Mouse (Mus musculus): ENCODE data around the gene Btf3l4. TPM values are rescaled to one million over a fixed set of nuclear protein-coding genes. Genes with fewer than 3 reads are reported as not detected.

Btf3l4 gene
- polyA plus RNA-seq, 1 experiment from 2014 or later, result 169 TPM

DNA sequence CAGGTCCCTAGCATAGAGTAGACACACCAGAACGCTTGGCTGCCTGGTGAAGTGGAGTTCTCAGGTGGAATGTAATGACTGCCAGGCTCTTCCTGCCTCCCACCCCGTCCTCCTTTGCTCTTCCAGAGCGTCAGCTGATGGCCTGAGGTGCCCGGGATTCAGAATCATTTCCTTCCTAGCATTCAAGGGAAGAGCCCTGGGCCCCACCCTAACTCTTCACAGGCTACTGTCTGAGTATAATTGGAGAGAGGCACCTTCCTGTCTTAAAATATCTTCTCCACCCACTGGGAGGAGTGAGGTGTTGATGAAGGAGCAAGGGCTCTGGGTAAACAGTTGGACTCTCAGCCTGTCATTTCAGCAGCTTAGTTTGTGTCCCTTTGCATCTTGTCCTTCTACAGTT is 36.7 kb downstream of the Btf3l4 start:
- 50% methylated on average over 4 of the region's 4 CpGs for WGBS
- no peak overlapping the region for H3K9ac ChIP-seq (ENCODE audit: low read length)
- no peaks in the 10 kb centered on the region for H3K9me3 ChIP-seq (ENCODE audit: control insufficient read depth, low read length)
- H3K4me3 ChIP-seq (ENCODE audit: low read depth, low read length), result no peak overlapping the region
- no peaks in the 10 kb centered on the region for H3K27me3 ChIP-seq (replicated peaks; ENCODE audit: control insufficient read depth, insufficient read depth, low read length)
- no peak for DNase-seq (ENCODE audit: low spot score)
- no peak for ATAC-seq (replicated peaks; ENCODE audit: low FRiP score, low TSS enrichment, low read depth)
- H3K27ac ChIP-seq (ENCODE audit: low read depth), result no peak overlapping the region
- no peak overlapping the region for H3K4me2 ChIP-seq (ENCODE audit: low read length)
- no peaks in the 10 kb centered on the region for H3K36me3 ChIP-seq (ENCODE audit: control insufficient read depth, insufficient read depth, low read length)
- peaks cover 6% of the 10 kb centered on the region for H3K4me1 ChIP-seq (replicated peaks; ENCODE audit: control insufficient read depth, insufficient read depth, low read length)

DNA sequence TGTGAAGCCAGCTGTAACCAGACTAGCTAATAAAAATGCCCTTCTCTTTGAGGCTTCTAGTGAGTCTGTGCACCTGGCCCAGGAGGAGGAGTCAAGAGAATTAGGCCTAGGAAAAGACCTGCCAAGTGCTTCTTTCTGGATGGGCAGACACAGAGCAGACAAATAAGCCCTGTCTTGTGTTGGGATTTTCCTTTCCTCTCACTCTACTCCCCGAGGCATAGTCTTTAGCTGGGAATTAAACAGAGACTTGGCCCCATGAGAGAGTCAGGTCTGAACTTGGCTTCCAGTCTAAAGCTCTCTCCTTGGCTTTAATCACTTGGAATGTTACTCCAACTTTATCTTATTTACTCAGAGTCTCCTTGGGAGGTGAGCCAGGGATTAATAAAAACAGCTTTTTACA is 39.5 kb downstream of the Btf3l4 start:
- WGBS, result 55% methylated on average over 1 of the region's 1 CpGs
- no peak overlapping the region for H3K4me2 ChIP-seq (ENCODE audit: low read length)
- DNase-seq (ENCODE audit: low spot score) (no peak), ATAC-seq (replicated peaks; ENCODE audit: low FRiP score, low TSS enrichment, low read depth) (no peak)
- H3K9ac ChIP-seq (ENCODE audit: low read length), result no peak overlapping the region
- no peaks in the 10 kb centered on the region for H3K36me3 ChIP-seq (ENCODE audit: control insufficient read depth, insufficient read depth, low read length)
- no peaks in the 10 kb centered on the region for H3K9me3 ChIP-seq (ENCODE audit: control insufficient read depth, low read length)
- H3K27me3 ChIP-seq (replicated peaks; ENCODE audit: control insufficient read depth, insufficient read depth, low read length), result no peaks in the 10 kb centered on the region
- H3K4me3 ChIP-seq (ENCODE audit: low read depth, low read length), result no peak overlapping the region
- no peak overlapping the region for H3K27ac ChIP-seq (ENCODE audit: low read depth)
- H3K4me1 ChIP-seq (replicated peaks; ENCODE audit: control insufficient read depth, insufficient read depth, low read length), result no peaks in the 10 kb centered on the region

DNA sequence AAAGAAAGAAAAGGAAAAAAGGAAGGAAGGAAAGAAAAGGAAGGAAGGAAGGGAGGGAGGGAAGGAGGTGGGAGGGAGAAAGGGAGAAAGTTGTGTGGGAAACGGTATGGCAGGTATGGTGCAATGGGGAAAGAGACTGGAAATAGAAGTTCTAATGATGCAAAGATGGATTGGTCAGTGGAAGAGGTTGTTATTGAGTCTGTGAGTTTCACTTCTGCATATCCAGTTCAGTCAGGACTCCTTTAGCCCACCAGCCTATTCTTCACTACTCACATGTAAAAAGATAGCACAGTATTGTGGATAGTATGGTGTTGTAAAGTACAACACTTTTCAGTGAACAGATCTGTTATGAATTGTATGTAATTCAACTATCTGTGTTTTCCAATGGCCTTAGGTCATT is 42.9 kb downstream of the Btf3l4 start:
- H3K27ac ChIP-seq (ENCODE audit: low read depth), result no peak overlapping the region
- 68% methylated on average over 1 of the region's 1 CpGs for WGBS
- no peaks in the 10 kb centered on the region for H3K4me1 ChIP-seq (replicated peaks; ENCODE audit: control insufficient read depth, insufficient read depth, low read length)
- no peak overlapping the region for H3K4me3 ChIP-seq (ENCODE audit: low read depth, low read length)
- H3K9ac ChIP-seq (ENCODE audit: low read length), result no peak overlapping the region
- H3K27me3 ChIP-seq (replicated peaks; ENCODE audit: control insufficient read depth, insufficient read depth, low read length), result no peaks in the 10 kb centered on the region
- ATAC-seq (replicated peaks; ENCODE audit: low FRiP score, low TSS enrichment, low read depth) (no peak), DNase-seq (ENCODE audit: low spot score) (no peak)
- no peaks in the 10 kb centered on the region for H3K36me3 ChIP-seq (ENCODE audit: control insufficient read depth, insufficient read depth, low read length)
- H3K9me3 ChIP-seq (ENCODE audit: control insufficient read depth, low read length), result no peaks in the 10 kb centered on the region
- no peak overlapping the region for H3K4me2 ChIP-seq (ENCODE audit: low read length)

DNA sequence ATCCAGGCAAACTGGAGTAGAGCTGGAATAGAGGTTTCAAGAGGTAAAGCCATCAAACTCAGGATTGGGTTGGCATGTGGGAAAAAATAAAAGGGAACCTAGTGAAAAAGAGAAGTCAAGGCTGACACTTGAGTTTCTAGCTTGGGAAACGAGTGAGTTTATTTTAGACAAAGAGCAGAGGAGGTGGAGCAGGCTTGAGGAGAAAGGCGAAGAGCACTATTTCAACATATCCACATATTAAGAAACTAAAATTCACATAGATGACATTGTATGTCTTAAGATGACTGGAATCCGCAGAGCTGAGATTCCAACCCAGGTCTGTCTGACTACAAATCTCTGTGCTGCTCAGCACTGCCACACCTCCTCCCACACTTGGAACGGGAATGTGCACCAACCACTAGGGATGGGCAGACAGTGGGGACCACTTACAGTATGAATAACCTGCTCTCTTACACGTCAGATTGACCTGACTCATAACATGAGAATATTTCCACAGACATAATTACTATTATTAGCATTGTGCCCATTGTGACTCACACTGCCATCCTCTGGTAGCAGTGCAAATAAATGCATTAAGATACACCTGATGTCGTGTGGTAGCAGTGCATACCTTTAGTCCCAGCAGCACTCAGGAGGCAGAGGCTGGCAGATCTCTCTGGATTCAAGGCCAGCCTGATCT is 44.0 kb downstream of the Btf3l4 start:
- no peaks in the 10 kb centered on the region for H3K9me3 ChIP-seq (ENCODE audit: control insufficient read depth, low read length)
- no peak overlapping the region for H3K4me2 ChIP-seq (ENCODE audit: low read length)
- ATAC-seq (replicated peaks; ENCODE audit: low FRiP score, low TSS enrichment, low read depth) (no peak), DNase-seq (ENCODE audit: low spot score) (no peak)
- H3K36me3 ChIP-seq (ENCODE audit: control insufficient read depth, insufficient read depth, low read length), result no peaks in the 10 kb centered on the region
- H3K27ac ChIP-seq (ENCODE audit: low read depth), result no peak overlapping the region
- no peak overlapping the region for H3K4me3 ChIP-seq (ENCODE audit: low read depth, low read length)
- 74% methylated on average over 6 of the region's 6 CpGs for WGBS
- H3K9ac ChIP-seq (ENCODE audit: low read length), result no peak overlapping the region
- no peaks in the 10 kb centered on the region for H3K27me3 ChIP-seq (replicated peaks; ENCODE audit: control insufficient read depth, insufficient read depth, low read length)
- no peaks in the 10 kb centered on the region for H3K4me1 ChIP-seq (replicated peaks; ENCODE audit: control insufficient read depth, insufficient read depth, low read length)

DNA sequence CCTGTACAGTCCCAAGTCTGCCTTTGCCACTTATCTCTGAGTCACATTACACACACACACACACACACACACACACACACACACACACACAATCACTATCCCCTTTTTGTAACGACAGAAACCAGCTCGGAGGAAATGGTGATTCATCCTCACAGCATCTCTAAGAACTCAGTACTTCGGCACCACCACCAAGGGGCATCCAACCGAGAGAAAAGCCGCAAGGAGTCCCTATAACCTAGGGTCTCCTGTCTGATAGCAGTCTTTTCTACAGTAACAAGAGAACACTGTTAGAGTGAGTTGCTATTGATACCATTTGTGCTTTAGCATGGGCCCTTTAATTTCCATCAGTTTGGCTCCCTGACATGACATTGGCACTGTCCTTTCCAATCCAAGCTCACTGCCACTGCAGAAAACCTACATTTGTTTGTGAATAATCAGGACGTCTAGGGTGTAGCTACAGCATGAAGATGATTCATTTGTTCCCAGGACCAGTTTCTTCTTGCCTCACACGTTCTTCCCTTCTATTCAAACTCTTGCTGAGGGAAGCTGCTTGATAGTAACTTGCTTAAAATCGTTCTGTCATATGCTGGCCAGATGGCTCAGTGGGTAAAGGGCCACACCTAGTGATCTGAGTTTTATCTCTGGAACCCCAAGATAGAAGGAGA is 50.9 kb downstream of the Btf3l4 start:
- no peak overlapping the region for H3K4me3 ChIP-seq (ENCODE audit: low read depth, low read length)
- 43% methylated on average over 8 of the region's 8 CpGs for WGBS
- H3K9ac ChIP-seq (ENCODE audit: low read length), result no peak overlapping the region
- no peak overlapping the region for H3K27ac ChIP-seq (ENCODE audit: low read depth)
- H3K4me1 ChIP-seq (replicated peaks; ENCODE audit: control insufficient read depth, insufficient read depth, low read length), result 0 out of 2 replicates have a peak, but pooled peaks cover 2% of the 10 kb centered on the region
- H3K36me3 ChIP-seq (ENCODE audit: control insufficient read depth, insufficient read depth, low read length), result no peaks in the 10 kb centered on the region
- no peaks in the 10 kb centered on the region for H3K9me3 ChIP-seq (ENCODE audit: control insufficient read depth, low read length)
- ATAC-seq (replicated peaks; ENCODE audit: low FRiP score, low TSS enrichment, low read depth) (no peak), DNase-seq (ENCODE audit: low spot score) (no peak)
- H3K27me3 ChIP-seq (replicated peaks; ENCODE audit: control insufficient read depth, insufficient read depth, low read length), result no peaks in the 10 kb centered on the region
- no peak overlapping the region for H3K4me2 ChIP-seq (ENCODE audit: low read length)

DNA sequence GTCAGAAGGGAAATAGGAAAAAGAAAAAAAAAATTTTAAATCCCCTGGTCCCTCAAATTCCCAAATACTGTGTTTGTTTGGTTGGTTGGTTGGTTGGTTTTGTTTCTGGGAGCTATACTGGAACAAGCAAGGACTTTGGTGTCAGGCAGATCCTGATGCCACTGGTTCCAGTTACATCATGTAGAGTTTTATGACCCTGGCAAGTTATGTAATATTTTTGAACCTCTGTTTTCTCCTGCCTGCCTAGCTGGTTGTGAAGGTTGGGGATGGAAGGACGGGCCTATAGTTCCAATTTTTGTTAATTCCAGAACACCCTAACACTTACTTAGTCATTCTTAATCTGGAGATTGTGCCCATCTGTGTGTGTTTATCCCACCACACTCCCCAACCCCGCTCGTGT is 51.8 kb downstream of the Btf3l4 start:
- H3K27me3 ChIP-seq (replicated peaks; ENCODE audit: control insufficient read depth, insufficient read depth, low read length), result no peaks in the 10 kb centered on the region
- peak overlapping the region; percentile 70; the same call in 1 of the 2 replicates for H3K4me2 ChIP-seq (ENCODE audit: low read length)
- DNase-seq (ENCODE audit: low spot score), result no peak
- H3K9me3 ChIP-seq (ENCODE audit: control insufficient read depth, low read length), result no peaks in the 10 kb centered on the region
- 0 out of 2 replicates have a peak, but pooled peaks cover 2% of the 10 kb centered on the region for H3K4me1 ChIP-seq (replicated peaks; ENCODE audit: control insufficient read depth, insufficient read depth, low read length)
- no peak overlapping the region for H3K9ac ChIP-seq (ENCODE audit: low read length)
- WGBS, result 72% methylated on average over 3 of the region's 3 CpGs
- ATAC-seq (replicated peaks; ENCODE audit: low FRiP score, low TSS enrichment, low read depth), result no peak
- no peak overlapping the region for H3K27ac ChIP-seq (ENCODE audit: low read depth)
- H3K4me3 ChIP-seq (ENCODE audit: low read depth, low read length), result 0 out of 2 replicates have a peak overlapping the region, but pooled peaks have one; percentile 54
- H3K36me3 ChIP-seq (ENCODE audit: control insufficient read depth, insufficient read depth, low read length), result no peaks in the 10 kb centered on the region

DNA sequence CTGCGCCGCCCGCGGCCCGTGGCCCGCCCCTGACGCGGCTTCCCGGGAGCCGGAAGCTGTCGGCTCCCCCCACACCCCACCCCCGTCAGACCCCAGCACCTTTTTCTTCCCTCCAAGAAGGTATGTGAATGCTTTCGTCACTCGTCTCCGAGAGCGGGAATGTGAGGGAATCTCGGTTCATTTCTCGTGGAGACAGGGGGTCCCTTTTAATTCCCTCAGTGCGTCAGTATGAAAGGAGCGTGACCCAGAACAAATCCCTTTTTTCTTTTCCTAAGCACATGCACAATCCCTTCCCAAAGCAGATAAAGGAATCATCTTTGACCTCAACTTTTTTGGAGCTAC is 52.6 kb downstream of the Btf3l4 start:
- DNase-seq (ENCODE audit: low spot score) (no peak), ATAC-seq (replicated peaks; ENCODE audit: low FRiP score, low TSS enrichment, low read depth) (no peak)
- H3K9ac ChIP-seq (ENCODE audit: low read length), result peak overlapping the region; percentile 89
- H3K27ac ChIP-seq (ENCODE audit: low read depth), result peak overlapping the region; percentile 97
- H3K4me2 ChIP-seq (ENCODE audit: low read length), result peak overlapping the region; percentile 70
- H3K4me1 ChIP-seq (replicated peaks; ENCODE audit: control insufficient read depth, insufficient read depth, low read length), result 0 out of 2 replicates have a peak, but pooled peaks cover 2% of the 10 kb centered on the region
- WGBS, result under 1% methylated on average over 20 of the region's 20 CpGs
- peak overlapping the region; percentile 54 for H3K4me3 ChIP-seq (ENCODE audit: low read depth, low read length)
- H3K9me3 ChIP-seq (ENCODE audit: control insufficient read depth, low read length), result no peaks in the 10 kb centered on the region
- H3K27me3 ChIP-seq (replicated peaks; ENCODE audit: control insufficient read depth, insufficient read depth, low read length), result no peaks in the 10 kb centered on the region
- H3K36me3 ChIP-seq (ENCODE audit: control insufficient read depth, insufficient read depth, low read length), result no peaks in the 10 kb centered on the region

DNA sequence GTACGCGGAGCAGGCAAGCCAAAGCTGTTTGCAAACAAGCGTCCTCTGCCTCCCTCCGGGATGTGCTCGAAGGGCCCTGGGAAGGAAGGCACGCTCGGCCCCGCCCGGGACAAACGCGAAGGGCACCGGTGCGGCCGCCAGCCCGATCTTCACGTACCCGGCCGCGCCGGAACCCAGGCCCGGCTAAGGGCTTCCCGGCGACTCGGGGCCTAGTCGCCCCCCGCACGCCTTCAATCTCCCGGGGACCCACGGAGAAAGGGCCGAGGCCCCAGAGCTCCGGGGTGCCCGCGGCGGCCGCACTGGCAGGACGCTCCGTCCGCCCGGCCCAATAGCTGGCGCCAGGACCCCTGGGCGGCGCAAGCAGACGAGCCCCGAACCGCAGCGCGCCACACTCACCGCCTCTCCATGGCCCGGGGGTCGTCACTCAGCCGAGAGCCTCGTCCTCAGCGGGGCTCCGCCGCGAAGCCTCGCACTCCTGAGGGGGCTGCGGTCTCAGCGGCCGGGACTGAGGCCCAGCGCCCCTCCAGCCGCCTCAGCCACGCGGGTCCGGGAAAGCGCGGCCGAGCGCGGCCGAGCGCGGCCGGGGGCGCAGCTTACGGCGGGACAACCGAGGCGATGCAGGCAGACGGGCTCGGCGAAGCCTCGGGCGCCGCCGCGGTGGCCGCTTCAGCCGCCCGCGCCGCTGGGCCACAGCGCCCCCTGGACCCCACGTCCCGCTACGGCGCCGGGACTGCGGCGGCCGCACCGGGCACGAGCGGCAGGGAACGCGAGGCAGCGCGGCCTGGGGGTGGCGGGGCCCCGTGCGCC is 53.2 kb downstream of the Btf3l4 start, which contains the start of gene Zfyve9:
Gene Zfyve9 (minus strand): TSS at position 742 of the 807 bp plus-strand sequence.
- Histone ChIP-seq H3K36me3 (ENCODE audit: control insufficient read depth, insufficient read depth, low read length) (no peaks in the 10 kb centered on the region), H3K9me3 (ENCODE audit: control insufficient read depth, low read length) (no peaks in the 10 kb centered on the region), H3K4me3 (ENCODE audit: low read depth, low read length) (peak within 1 kb of the TSS; percentile 54), H3K4me2 (ENCODE audit: low read length) (peak within 1 kb of the TSS; percentile 70), H3K27ac (ENCODE audit: low read depth) (peak within 1 kb of the TSS; percentile 97), H3K27me3 (replicated peaks; ENCODE audit: control insufficient read depth, insufficient read depth, low read length) (no peaks in the 10 kb centered on the region), H3K4me1 (replicated peaks; ENCODE audit: control insufficient read depth, insufficient read depth, low read length) (0 out of 2 replicates have a peak, but pooled peaks cover 2% of the 10 kb centered on the region), H3K9ac (ENCODE audit: low read length) (peak within 1 kb of the TSS; percentile 89)
- DNase-seq (ENCODE audit: low spot score), result peak; percentile 89
- peak; percentile 86 for ATAC-seq (replicated peaks; ENCODE audit: low FRiP score, low TSS enrichment, low read depth)
- WGBS, result under 1% methylated on average over 107 of the region's 111 CpGs
